27 mouse cellular contexts compared by ENCODE assay signal in genomic region chr10:43376749-43377148, GRCm38 (mm10).
"Had no signal": no experiment of that assay in that cellular context is flagged by ENCODE, and none has a peak within 500 bp of the region (broad histone marks: within the 10 kb centered on the region; RNA-seq: fewer than 3 reads in every experiment).

No protein-coding gene starts in this region.

- H3K4me3 ChIP-seq: embryonic facial prominence, embryonic 10.5 days; embryonic facial prominence, embryonic 12.5 days; embryonic facial prominence, embryonic 13.5 days; embryonic facial prominence, embryonic 15.5 days; erythroblast, embryonic 14.5 days; forebrain, embryonic 10.5 days; forebrain, embryonic 12.5 days; forebrain, embryonic 13.5 days; forebrain, embryonic 15.5 days; gastrocnemius, adult 2 months; heart, adult 2 months had no signal

- H3K4me2 ChIP-seq: embryonic facial prominence, embryonic 12.5 days; embryonic facial prominence, embryonic 13.5 days; embryonic facial prominence, embryonic 15.5 days; forebrain, embryonic 12.5 days; forebrain, embryonic 13.5 days; forebrain, embryonic 15.5 days had no signal

- H3K4me1 ChIP-seq: embryonic facial prominence, embryonic 12.5 days; embryonic facial prominence, embryonic 13.5 days; embryonic facial prominence, embryonic 15.5 days; forebrain, embryonic 10.5 days; forebrain, embryonic 12.5 days; forebrain, embryonic 13.5 days had no signal

- H3K27me3 ChIP-seq: embryonic facial prominence, embryonic 12.5 days; embryonic facial prominence, embryonic 13.5 days; embryonic facial prominence, embryonic 15.5 days; forebrain, embryonic 12.5 days; forebrain, embryonic 13.5 days; forebrain, embryonic 15.5 days had no signal

- ATAC-seq: forebrain, embryonic 13.5 days; forebrain, embryonic 14.5 days; forebrain, embryonic 15.5 days; forebrain, embryonic 16.5 days; forebrain, postnatal 0 days had no signal

- H3K9ac ChIP-seq: embryonic facial prominence, embryonic 12.5 days; embryonic facial prominence, embryonic 13.5 days; embryonic facial prominence, embryonic 15.5 days; forebrain, embryonic 12.5 days; forebrain, embryonic 13.5 days; forebrain, embryonic 15.5 days; forebrain, postnatal 0 days had no signal

- DNase-seq: cerebellum, adult 8-10 months; cerebellum, adult 9-10 months; cerebellum, adult 9-11 months; cerebellum, postnatal 10 days; cerebellum, postnatal 14 days; cerebellum, postnatal 25 days; cerebellum, postnatal 36 days; embryo, embryonic 11 days; forebrain, postnatal 0 days; gastrocnemius, adult 2 months; gastrocnemius, postnatal 10 days; gastrocnemius, postnatal 14 days; gastrocnemius, postnatal 25 days; gastrocnemius, postnatal 36 days; heart, adult 18-20 months; heart, adult 2 months had no signal

- H3K9me3 ChIP-seq: embryonic facial prominence, embryonic 10.5 days; embryonic facial prominence, embryonic 12.5 days; embryonic facial prominence, embryonic 13.5 days; embryonic facial prominence, embryonic 15.5 days; forebrain, embryonic 10.5 days; forebrain, embryonic 12.5 days; forebrain, embryonic 13.5 days; forebrain, embryonic 15.5 days had no signal

- H3K36me3 ChIP-seq: embryonic facial prominence, embryonic 12.5 days; embryonic facial prominence, embryonic 13.5 days; embryonic facial prominence, embryonic 15.5 days; forebrain, embryonic 12.5 days; forebrain, embryonic 15.5 days had no signal

- H3K27ac ChIP-seq: embryonic facial prominence, embryonic 10.5 days; embryonic facial prominence, embryonic 12.5 days; embryonic facial prominence, embryonic 13.5 days; embryonic facial prominence, embryonic 15.5 days; forebrain, embryonic 10.5 days; forebrain, embryonic 12.5 days; forebrain, embryonic 13.5 days; forebrain, embryonic 15.5 days; gastrocnemius, adult 2 months; heart, adult 2 months had no signal
